Mouse (Mus musculus): Measurements from ENCODE around the gene Ythdf2.
A peak's percentile ranks its signal among the peaks of the same experiment; 100 is the strongest.

Ythdf2 gene

DNA sequence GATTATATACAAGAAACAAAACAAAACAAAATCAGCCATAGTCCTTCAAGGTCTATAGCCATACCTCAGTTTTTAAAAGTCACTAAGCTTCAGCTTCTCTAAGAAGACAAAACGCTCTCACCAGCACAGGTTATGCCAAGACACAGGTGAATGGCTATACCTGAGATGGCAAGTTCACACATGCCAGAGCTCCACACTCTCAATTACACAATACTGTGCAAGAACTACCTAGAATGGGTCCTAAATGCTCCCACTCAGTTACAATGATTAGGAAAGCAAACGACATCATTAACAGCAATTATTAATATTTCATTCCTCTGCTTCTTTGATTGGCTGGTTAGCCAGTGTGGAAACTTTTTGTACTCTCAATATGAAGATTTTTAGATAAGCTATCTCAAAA, 2.8 kb downstream of the Ythdf2 start:
- DNase-seq (ENCODE audit: low spot score in 2 of 2): no peak

DNA sequence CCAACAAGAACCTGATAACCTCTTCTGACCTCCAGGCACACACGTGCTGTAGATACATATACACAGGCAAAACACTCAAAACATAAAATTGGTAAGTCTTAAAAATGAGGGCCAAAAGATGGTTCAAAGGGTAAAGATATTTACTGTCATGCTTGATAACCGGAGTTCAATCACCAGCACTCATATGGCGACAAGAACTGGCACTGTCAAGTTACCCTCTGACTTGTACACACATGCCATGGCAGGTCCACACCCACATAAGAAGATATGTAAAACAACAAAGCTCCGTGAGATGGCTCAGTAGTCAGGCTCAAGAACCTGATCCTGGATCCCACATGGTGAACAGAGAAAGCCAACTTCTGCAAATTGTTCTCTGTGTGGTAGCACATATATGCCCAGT, 4.8 kb downstream of the Ythdf2 start:
- DNase-seq (ENCODE audit: low spot score in 2 of 2): no peak

DNA sequence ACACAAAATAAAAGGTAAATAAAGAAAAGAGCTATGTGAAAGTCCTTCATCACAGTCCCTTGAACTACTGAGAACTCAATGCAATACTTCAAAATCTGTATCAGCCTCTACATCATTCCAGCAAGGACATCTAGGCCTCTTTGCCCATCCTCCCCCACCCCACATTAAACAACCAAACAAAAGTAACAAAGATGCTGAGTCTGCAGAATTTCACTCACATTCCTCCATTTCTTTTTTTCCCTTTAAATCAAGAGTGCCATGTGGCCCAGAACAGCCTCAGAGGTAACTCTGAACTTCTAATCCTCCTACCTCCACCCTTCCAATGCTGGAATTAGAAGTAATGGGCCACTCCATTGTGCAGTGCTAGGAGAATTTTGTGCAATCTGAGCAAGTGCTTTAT, 13.3 kb downstream of the Ythdf2 start:
- DNase-seq (ENCODE audit: low spot score in 2 of 2): no peak

DNA sequence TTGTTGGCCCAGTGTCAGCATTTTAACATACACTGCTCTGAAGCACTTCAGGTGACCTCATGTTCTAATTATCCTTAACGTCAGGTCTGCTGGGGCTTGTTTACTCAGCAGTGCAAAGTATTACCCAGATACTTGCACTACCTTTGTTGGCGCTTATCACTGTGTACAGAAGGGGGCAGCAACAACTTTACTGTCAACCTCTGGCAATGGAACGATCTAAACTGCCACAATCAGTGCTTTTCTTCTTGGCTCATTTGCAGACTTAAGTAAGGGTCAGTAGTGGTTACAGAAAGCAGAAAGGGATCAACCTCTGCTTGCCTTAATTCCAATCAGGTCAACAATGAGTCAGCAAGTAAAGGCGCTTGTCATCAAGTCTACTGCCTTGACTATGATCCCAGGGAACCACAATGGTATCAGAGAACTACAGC, 13.8 kb downstream of the Ythdf2 start:
- no peak for DNase-seq (ENCODE audit: low spot score in 2 of 2)

DNA sequence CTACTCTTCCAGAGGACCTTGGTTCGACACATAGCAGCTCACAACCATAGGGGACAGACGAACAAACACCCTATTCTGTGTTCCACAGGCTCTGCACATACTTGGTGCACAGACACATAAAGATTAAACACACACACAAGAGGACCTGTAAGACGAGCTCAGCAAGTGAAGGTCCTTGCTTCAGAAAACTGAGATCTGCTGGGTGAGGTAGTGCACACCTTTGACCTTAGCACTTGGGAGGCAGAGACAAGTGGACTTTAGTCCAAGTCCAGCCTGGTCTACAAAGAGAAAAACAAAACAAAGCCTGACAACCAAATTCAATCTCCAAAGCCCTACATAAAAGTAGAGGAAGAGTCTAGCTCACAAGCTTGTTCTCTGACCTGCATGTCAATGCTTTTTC, 17.1 kb downstream of the Ythdf2 start:
- no peak for DNase-seq (ENCODE audit: low spot score in 2 of 2)

DNA sequence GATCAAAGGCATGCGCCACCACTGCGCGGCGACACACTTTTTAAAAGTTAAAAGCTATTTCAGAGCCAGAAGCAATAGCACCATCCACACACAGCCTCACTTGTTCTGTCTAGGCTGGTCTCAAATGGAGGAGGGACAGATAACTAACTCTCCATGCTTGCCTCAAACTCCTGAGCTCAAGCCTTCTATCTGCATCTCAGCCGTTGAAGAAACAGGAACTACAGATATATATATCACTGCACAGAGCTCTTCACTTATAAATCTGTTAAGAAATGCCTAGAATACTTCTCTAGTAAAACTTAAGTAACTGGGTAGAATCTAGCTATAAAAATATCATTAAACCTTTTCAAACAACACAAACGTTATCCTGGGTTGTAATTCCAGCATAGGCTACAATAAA, 17.7 kb downstream of the Ythdf2 start:
- DNase-seq (ENCODE audit: low spot score in 2 of 2): no peak

DNA sequence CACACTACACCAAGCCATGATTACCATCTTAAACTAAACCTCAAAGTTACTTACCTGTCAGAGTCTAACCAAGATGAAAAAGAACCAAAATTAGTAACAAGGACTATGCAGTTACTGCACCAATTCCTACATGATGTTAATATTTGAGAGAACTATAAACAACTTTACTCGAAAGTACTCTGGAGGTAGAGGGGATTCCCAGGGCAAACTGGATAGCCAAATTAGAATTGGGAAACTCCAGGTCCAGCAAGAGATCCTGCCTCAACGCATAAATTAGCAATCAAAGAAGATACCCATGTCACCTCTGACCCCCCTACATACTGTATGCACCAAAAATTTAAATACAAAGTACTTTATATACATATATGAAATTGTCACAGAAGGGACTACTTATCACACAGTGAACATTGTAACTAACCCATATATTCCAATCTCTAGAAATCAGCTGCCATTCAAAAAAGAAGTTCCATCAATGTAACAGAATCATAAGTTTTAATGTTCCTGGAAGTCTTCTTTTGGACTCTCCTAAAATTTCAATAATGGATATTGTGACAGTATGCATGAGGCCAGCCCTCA, 24.2 kb downstream of the Ythdf2 start:
- no peak for DNase-seq (ENCODE audit: low spot score in 2 of 2)

DNA sequence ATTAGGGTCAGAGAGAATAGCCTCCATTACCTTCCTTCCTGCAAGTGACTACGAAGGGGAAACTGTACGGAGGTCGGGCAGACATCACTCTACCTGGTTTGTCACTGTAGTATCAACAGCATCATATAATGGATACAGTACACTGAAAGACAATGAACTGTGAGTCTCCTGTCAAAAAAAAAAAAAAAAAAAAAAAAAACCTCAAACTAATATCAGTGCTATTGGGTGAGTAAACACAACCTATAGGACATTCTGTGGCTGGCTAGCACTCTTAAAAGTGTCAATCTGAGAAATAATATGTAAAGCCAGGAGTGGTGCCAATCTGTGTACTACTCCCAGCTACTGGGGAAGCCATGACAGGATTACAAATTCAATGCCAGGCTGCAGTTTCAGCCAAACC, 28.9 kb downstream of the Ythdf2 start:
- DNase-seq (ENCODE audit: low spot score in 2 of 2): no peak

DNA sequence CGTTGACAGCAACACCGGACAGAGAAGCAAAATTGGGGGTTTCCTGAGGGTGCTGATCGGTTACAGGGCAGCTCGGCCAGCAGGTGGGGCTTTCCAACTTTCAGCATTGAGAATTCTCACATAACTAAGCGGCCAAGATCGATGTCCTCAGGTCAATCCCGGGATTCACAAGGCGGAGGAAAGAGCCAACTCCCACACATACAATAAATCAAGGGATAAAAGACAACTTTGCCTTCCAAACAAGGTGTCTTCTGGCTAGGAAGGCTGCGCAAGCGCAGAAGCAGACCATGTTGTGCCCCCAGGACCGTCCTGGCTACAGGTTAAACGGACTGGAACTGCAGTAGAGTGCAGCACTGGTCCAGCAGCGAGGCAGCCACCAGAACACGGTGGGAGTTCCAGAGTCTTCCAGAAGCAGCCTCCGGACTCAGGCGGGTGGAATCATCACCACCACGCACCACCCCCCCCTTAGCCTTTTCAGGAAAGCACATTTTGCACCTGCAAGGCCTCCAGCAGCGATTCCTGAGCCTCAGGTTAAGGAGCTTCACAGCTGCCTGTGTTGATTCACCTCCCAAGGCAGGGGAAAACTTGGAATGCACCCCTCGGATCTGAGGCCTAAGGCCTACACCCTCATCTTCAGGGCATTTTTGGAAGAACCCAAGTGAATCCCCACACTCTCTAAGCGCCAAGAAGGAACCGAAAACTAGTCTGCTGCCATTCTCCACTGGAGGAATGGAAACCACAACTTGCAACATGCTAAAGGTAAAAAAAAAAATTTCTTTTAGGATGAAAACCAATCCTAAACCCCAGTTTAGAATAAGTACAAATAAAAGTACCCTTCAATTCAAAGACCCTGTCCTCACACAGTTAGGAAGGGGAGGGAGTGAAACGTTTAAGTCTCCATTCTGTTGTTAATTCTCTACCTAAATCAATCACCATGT, 30.1 kb downstream of the Ythdf2 start:
- no peak for DNase-seq (ENCODE audit: low spot score in 2 of 2)

DNA sequence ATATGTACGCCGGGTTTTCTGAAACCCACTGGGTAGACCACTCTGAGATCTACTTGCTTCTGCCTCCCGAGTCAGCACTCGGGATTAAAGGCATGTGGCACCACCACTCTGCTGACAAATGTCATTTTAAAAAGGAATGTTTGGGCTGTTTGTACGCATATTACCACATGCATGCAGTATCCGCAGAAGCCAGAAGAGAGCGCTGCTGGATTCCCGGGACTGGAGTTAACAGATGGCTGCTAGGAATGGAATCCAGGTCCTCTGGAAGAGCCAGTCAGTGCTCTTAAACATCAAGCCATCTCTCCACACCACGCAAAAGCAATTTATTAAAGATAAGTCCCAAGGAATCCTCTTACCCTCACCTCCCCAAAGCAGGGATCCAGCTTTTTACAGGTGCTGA, 31.4 kb downstream of the Ythdf2 start:
- DNase-seq (ENCODE audit: low spot score in 2 of 2): no peak

DNA sequence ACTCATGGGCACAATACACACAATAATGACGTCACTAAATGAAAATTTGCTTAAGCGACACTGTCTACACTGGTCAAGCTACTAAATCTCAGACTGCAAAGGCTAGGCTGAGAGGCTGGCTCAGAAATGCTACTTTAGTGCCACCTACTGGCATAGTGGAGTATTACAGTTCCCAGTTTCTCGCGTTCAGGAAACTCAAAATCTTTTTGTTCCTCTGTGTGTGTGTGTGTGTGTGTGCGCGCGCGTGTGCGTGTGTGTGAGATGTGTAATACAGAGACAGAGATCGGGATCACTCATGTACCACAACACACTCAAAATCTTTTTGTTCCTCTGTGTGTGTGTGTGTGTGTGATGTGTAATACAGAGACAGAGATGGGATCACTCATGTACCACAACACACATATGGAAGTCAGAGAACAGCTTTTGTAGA, 33.5 kb downstream of the Ythdf2 start:
- DNase-seq (ENCODE audit: low spot score in 2 of 2): peak in 1 of 2 experiments; percentile 56

DNA sequence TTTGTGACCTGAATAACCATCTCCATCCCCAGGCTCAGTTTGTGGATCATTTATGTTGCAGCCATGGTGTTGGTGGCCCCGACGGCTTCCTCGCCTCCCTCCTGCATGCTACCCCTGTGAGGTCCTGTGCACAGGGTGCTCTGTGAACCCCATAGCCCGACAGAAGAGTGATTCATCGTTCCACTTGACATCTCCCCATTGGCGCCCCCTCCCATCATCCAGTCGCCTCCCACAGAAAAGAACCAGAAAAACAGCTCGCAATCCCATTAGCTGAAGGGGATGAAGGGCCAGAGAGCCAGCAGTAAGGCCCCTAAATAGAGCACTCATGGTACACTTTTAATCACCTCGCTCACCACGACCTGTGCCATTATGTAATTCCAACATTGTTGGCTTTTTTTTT, 35.6 kb downstream of the Ythdf2 start:
- DNase-seq (ENCODE audit: low spot score in 2 of 2): no peak

DNA sequence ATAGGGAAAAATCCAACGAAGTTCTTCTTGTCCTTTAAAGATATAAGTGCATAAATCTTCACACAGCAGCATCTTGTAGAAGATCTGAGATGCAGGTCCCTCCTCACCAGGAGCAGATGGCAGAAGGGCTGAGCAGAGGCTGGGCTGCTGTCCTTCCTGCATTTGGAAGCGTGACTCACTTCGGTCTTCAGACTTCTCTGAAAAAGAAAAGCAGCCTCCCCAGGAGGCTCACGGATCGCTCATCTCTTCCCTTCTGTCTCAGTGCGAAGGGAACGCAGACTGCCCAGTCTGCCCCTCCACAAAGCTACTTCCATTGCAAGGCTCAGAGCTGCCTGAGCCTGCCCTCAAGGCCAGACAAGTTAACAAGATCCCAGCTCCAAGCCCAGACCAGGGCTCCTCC, 41.2 kb downstream of the Ythdf2 start:
- DNase-seq (ENCODE audit: low spot score in 2 of 2): no peak

DNA sequence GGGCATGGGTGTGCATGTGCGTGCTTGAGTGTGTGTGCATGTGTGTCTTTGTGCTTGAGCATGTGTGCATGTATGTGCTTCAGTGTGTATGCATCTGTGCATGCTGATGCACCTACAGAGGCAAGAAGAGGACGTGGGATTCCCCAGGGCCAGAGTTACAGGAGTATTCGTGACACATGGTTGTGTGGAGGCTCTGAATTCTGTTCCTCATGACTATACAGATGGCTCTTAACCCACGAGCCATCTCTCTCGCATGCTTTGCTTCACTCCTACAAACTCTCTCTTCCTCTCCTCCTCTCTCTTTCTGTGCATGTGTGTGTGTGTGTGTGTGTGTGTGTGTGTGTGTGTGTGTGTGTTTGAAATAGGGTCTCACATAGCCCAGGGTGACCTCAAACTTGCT, 42.3 kb downstream of the Ythdf2 start:
- no peak for DNase-seq (ENCODE audit: low spot score in 2 of 2)

DNA sequence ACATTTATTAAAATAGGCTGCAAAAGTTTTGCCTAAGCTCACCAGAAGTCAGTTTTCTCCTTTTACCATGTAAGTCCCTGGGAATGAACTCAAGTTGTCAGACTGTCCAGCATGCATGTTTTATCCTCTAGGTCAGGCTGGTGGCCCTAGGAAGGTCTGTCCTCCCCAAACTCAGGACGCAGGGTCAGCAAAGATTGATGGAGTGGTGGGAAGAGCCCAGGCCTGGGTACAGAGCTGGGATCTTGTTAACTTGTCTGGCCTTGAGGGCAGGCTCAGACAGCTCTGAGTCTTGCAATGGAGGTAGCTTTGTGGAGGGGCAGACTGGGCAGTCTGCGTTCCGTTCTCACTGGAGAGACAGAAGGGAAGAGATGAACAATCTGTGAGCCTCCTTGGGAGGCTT, 42.8 kb downstream of the Ythdf2 start:
- no peak for DNase-seq (ENCODE audit: low spot score in 2 of 2)

DNA sequence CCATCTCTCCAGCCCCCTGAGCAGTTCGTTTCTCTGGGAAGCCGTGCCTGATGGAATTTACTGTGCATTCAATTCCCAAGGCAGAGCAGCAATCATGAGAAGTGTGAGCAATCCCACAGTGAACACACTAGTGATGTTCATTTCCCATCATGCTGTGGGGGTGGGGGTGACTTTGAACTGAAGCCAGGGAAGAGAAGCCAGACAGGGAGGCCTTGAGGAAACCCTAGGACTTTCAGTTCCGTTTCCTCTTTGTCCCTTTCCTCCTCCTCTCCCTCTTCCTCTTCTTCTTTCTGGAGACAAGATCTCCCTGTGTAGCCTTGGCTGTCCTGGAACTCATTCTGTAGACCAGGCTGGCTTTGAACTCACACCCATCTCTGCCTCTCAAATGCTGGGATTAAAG, 44.7 kb downstream of the Ythdf2 start:
- no peak for DNase-seq (ENCODE audit: low spot score in 2 of 2)

DNA sequence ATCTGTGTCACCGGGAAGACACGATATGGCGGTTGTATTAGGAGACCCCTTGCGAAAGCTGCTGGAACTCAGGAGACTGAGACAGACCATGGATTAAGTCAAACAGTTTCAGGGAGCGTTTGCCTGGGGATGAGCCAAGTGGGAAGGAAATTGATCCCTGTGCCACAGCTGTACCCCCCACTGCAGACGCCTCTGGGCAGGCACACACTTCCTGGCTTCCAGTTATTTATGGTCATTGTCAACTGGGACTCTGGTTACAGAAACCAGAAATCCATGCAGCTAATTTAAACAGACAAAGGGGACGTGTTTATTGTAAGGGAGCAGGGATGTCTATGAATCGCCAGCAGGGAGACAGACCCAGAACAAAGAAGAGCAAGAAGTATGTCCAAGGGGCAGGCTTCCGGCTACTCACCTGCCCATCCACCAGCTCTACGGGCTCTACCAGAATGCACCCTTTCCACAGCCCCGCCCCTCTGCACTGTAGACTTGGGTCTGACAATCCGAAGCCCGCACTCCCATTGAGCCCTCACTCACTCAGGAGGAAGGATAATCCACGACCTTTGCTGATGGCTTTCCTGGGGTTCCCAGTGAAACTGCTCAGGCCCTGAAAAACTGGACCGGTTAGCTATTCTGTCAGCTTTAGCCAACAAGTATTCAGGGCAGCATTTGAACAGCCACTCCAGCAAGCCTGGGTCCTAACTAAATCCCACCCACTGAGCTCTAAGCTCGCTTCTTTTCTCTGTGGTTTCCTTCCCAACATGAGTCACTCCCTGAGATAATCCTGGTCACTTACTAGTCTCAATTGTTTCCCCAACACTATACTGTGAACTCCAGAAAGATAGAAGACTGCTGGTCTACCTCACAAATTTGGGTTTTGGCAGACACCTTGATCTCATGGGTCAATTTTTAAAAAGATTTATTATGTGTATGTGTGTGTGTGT, 45.5 kb downstream of the Ythdf2 start:
- DNase-seq (ENCODE audit: low spot score in 2 of 2): no peak

DNA sequence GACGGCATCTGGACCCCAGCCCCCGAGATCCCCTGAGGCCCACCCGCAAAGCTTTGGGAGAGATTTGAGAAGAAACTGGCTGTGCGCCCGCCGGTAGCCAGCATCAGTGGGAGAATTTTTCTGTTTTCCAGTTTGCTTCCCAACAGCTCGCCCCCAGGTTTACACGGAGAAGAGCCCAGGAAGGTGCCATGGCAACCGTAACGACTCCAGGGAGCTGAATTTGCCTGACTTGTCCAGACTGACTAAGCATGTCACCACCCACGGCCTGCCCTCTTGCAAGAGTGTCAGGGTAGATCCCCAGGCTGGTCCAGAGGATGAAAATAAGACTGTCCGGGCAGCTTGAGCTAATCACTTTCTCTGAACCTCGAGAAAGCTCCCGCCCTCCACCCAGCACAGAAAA, 46.4 kb downstream of the Ythdf2 start:
- no peak for DNase-seq (ENCODE audit: low spot score in 2 of 2)

DNA sequence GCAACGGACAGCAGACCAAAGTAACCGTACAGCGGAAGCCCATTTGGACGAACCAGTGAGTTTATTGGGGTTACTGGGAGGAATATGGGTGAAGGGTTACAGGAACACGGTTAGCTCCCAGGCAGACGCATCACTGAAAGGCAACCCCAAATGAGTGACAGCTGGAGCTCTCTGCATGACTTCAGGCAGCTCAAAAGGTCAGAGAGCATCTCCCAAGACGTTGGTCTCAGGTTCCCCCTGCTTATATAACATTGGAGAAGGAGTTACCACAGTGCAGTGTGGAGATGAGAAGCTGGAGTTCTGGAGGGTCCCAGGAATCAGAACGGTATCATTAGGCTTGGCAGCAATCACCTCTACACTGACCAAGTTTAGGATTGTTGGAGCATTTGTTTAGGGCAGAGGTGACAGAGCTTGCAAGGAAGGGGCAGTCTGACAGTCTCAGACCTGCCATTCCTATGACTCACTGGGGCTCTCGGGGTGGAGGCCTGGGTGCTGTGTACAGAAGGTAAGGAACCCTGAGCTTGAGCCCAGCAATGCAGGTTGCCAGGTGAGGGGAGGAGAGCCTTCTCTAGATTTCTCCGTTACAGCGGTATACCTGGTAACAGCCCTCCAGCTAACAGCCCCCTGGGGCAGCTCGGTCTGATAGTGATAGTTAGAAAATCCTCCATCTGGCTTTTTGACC, 55.0 kb downstream of the Ythdf2 start:
- DNase-seq (ENCODE audit: low spot score in 2 of 2): no peak

DNA sequence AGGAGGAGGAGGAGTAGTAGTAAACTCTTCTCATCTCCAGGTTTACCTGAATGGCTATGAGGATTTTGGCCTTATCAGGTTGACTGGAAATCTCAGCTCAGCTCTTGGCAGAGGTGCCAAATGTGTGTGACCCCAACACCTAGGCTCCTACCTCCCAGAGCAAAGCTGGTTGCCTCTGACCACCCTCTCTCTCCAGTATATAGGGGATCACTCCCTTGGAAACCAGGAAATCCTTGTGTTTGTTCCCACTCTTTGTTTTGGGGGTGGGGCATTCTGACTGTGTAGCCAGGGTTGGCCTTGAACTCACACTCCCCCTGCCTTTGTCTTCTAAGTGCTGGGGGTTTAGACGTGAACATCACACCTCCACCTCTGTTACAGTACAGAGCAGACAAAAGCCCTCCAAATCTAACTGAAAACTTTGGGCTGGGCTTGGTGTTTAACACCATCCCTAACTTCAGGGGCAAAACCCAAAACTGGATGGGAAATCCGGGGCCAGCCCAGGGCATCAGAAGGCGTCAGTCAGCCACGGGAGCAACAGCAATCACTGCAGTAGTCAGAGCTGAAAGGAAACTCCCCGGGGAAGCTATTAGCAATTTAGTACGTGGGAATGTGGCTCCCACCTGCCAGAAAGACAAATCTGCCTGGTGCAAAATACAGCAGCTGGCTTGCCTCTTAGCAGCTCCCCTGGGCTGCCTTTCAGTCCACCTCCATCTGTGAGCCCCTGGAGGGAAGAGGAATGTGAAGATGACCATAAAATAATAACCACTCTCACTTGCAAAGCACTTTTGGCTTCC, 57.0 kb downstream of the Ythdf2 start:
- DNase-seq (ENCODE audit: low spot score in 2 of 2): no peak

DNA sequence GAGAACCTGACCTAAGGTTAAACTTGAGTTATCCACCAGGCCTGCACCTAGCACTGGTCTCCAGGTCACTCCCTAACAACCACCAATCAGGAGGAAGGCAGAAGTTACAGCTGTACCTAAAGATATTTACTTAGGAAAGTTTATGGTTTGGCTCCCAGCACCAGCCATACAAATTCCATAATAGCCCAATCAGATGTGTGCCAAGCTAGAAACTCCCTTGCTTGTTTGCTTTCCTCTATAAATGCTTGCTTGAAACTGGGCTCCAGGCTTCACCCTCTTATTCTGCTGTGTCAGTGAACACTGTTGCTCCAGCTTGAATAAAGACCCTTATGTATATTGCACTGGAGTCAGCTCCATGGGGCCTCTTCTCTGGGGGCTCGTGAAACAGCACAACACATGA, 60.4 kb downstream of the Ythdf2 start:
- DNase-seq (ENCODE audit: low spot score in 2 of 2): no peak

Data from frontal cortex, postnatal 14 days (tissue).